Mouse (Mus musculus) brain, embryonic 14.5 days (tissue): ENCODE measurements at regions not wholly inside any gene's neighbourhood (a gene's known extent, or its start where the extent isn't known, plus 50 kb on each side); places are given as distances from the start of the nearest gene placed in this dataset.

ENCODE experiments used
- DNase-seq: peaks from one replicate; pipeline ENCODE4 v3.0.0-alpha.2; 2011; ENCODE audit warnings: low read depth
- CTCF ChIP-seq: fragments of 200-500 bp; IDR thresholded peaks from 2 replicates; pipeline ENCODE4 v1.5.1; 2012; ENCODE audit warnings: inconsistent platforms, mild to moderate bottlenecking, moderate library complexity, borderline replicate concordance; ENCODE audit not compliant: insufficient read depth, insufficient read length; ENCODE audit errors: extremely low read depth
- POLR2A ChIP-seq: fragments of 200-500 bp; IDR thresholded peaks from 2 replicates; pipeline ENCODE4 v1.6.1; 2012; ENCODE audit warnings: mild to moderate bottlenecking, inconsistent platforms, borderline replicate concordance; ENCODE audit not compliant: poor library complexity, insufficient read depth, insufficient read length, severe bottlenecking; ENCODE audit errors: extremely low read depth

DNA sequence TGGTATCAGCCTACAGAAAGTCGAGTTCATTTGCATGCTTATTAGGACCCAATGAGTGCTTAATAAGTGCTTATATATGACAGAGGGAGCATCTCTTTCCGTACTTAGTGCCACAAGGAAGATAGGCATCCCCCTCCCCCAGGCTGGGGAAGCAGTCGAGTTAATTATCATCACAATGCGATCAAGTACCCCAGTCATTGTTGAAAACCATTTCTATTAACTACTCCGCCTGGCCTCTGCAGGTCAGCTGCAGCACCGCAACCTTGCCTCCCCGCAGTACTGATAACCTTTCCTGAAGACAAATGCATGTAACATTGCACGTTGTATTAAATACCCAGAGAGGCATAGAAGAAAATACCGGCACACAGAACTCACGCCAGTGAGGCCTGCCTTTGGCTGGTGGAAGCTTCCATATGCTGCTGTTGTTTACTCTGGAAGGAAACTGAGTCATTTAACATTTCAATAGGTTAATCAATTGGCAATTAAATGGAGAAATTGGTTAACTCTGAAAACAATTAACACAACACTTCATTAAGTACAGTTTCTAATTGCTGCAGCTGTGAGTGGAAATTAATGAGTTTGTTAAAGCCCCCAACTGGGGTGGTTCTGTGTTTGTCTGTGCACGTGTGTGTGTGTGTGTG lies 80.6 kb upstream of the Otx2 start:
- peak; percentile 75 for DNase-seq
- no peak for TF ChIP-seq CTCF
- TF ChIP-seq POLR2A, result no peak

DNA sequence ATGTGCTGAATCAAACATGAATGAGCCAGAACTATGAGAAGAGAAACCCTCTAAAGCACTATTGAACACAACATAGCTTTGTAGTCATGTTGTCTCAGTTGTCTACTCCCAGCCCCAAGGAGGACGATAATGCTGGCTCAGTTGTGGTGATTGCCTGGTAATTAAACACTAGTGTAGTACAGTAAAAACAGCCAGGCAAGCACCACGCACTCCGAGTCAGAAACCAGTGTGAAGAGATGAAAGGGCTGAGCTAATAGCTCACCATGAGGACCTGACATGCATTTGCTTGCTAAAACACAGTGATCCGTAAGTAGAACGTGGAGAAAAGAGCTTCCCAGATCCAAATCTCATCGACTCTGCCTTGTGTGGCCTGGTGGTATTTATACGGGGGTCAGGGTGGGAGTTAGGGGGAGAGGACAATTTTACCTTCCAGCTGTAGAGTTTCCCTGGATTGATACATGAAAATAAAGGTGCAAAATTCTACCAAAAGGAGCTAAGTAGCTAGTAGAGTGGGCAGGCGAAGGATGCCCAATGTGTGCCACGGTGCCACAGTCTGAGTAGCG lies 80.0 kb upstream of the Otx2 start:
- no peak for TF ChIP-seq CTCF
- DNase-seq, result peak; percentile 70

DNA sequence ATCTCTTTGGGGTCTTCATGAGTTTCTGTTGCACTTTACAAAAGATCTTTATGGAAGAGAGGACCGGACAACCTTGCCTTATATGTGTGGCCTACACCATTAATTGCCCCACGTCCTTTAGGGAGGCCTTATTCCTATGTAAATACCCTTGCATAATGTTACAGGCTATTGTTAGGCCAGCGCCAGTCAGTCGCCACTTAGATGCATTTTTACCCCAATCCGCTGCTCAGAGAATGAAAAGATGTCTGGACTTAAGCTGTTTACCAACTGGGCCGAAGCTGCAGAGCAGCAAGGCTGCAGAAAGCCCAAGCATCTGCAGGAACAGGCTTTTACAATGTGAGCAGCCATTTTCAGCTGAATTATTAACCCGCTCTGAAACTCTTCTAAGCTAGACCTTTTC lies 79.5 kb upstream of the Otx2 start:
- peak; percentile 82 for DNase-seq
- TF ChIP-seq POLR2A (no peak), CTCF (no peak)

DNA sequence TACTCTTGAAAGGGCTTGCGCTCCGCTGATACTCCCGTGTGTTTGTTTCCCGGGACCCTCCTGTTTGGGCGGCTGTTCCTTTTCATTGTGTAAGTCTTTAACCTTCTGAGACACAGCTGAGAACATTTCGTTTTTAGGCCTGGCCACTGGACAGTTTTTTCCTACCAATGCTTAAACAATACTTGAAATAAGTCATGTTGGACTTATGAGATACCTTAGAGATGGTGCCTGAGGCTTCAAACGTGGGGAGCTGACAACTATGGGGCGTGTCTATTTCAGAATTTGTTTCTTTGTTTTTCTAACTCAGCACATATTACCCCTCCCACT lies 78.9 kb upstream of the Otx2 start:
- no peak for DNase-seq
- TF ChIP-seq POLR2A (no peak), CTCF (no peak)

DNA sequence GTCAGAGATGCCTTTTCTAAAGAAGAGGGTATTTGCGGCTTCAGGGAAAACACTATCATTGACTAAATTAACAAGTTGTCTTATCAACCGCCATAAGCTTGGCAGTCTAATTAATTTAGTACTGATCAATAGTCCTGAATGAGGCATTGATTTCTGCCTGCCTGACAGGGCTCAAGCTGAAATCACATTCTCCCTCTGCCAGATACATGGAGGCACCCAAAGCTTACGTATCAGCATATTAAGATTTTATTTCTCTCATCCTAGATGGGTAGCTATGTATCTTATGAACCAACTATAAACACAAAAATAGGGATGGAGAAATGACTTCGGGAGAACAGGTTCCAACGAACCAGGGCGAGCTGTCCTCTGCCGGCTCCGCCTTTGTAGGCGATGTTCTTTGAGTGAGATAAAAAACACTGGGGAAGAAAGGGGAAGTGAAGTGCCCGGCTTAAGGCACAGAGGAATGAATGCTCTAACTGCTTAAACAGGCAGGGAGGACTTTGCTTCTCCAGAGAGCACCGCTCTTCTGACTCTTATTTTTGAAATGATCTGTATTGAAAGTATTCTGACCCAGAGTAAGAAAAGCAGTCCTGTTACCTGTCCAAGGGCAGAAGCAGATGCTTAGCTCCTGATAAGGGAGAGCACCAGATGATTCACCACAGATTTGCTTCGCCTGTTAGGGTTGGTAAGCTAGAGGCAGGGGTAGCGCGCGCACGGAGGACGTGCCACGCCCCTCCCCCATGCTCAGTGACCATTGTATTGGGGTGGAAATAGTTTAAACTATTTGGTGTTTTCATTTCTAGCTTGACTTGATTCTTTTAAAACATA lies 78.3 kb upstream of the Otx2 start:
- TF ChIP-seq CTCF (no peak), POLR2A (no peak)
- DNase-seq, result peak; percentile 63

- peak; percentile 78 for DNase-seq
- TF ChIP-seq POLR2A (no peak), CTCF (no peak)
Measured at GRCm38 (mm10) chr14:48750994-48751393, 77.4 kb upstream of the Otx2 start.

DNA sequence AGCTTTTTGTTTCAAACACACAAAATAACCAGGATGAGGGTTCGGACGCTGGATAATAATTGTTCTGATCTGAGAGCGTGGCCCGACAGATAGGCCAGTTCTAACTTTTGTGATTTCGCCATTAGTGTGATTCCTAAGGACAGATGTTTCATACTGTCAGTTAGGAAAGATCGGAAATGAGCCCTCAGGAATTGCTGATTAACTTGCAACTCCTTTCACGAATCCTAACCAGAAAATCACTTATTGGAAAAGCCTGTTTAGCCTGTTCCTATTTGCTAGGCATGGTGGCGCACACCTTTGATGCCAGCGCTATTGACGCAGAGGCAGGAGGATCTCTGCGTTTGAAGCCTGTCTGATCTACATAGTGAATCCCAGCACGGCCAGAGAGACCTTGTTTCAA lies 75.4 kb upstream of the Otx2 start:
- DNase-seq, result no peak

GRCm38 (mm10) chr14:48747936-48748335 lies 74.3 kb upstream of the Otx2 start:
- DNase-seq, result no peak
- TF ChIP-seq CTCF, result no peak
- no peak for TF ChIP-seq POLR2A

More for the DNA sequence above, 75.4 kb upstream of the Otx2 start:
- TF ChIP-seq POLR2A (no peak), CTCF (no peak)

DNA sequence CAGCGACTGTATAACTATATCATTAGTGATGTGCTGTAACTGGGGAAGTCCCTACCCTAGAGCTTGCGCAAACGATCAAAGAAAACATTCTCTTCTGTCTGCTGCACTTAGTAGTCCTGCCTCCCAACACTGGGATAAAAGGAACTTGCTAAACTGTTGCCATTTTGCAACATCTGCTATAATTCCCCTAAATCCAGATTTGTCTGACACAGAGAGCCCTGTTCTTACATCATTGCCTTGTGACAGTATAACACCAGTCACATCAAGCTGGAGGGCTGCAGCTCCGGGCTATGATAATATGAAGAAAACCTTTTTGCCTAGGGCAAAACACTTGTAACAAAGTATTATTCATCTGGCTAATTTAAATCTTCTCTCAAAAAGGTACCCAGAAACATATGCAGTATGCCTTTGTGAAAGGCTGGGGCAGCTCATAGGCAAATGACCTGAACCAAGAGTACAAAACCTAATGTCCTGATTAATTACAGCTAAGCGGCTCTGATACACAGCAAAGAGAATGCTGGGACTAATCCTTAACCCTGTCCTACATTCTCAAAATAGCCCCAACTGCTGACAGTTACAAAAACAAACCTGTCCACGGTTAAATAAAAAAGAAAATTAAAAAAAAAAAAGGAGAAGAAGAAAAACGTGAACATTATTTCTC lies 67.5 kb upstream of the Otx2 start:
- peak; percentile 86 for DNase-seq
- TF ChIP-seq POLR2A (no peak), CTCF (no peak)

DNA sequence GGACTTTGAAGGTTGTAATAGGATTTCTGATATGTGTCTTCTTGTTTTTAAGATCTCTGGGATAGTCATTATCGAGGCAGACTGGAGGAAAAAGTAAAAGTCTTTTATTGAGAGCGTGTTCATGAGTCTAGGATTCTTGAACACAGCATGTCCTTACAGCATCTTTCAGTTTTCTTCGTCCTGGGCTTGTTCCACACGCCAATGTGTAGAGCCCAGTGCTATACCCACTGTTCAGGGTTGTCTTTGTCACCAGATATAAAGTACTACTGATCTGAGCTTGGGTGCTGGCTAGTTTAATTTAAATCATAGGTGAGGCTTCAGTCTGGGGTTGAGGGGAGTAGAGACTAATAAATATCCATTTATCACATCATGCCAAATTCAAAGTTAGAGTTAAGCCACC lies 65.5 kb upstream of the Otx2 start:
- no peak for DNase-seq
- TF ChIP-seq CTCF (no peak), POLR2A (no peak)

DNA sequence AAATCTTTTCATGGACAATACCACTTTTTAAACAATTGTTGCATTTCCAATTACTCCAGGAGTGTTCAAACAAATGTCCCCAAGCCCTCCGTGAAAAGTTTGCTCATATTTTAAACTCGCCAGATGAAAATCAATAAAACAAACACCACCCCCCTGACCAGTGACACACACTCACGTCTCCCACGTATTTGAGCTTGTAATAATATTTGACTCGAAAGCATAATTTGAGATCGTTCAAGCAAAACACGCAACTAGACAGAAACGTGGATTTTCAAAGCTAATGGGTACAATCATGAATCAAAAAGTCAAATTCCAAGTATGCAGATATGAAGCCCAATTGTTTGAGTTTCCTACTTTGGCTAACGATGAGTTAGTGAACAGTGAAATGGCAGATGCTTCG lies 65.0 kb upstream of the Otx2 start:
- TF ChIP-seq CTCF, result no peak
- TF ChIP-seq POLR2A, result no peak
- no peak for DNase-seq
